ENCODE assay signal across 8 mouse cellular contexts in genomic region chr10:109765650-109766049, GRCm38 (mm10).
DNase-seq lines count a peak whose midpoint lies in the region; ATAC-seq and TF ChIP-seq lines count a peak whose summit lies in the region.

No protein-coding gene starts in this region.

- H3K27ac ChIP-seq in midbrain, postnatal 0 days (ENCODE audit: low read depth, low read length), result no peak overlapping the region

- H3K4me1 ChIP-seq in midbrain, postnatal 0 days (ENCODE audit: insufficient read depth, low read length), result no peaks in the 10 kb centered on the region

- no peaks in the 10 kb centered on the region for H3K9me3 ChIP-seq in midbrain, postnatal 0 days (ENCODE audit: low read length)

- no peak overlapping the region for H3K9ac ChIP-seq in midbrain, postnatal 0 days (replicated peaks; ENCODE audit: low read length, poor library complexity, severe bottlenecking)

- no peak for ATAC-seq in midbrain, postnatal 0 days (ENCODE audit: low FRiP score)
- ATAC-seq in megakaryocyte-erythroid progenitor cell, adult 5-6 weeks (replicated peaks; ENCODE audit: low FRiP score, low TSS enrichment, poor library complexity, severe bottlenecking), result no peak

- H3K4me3 ChIP-seq in midbrain, postnatal 0 days (ENCODE audit: low read depth, low read length), result no peak overlapping the region

- WGBS in midbrain, postnatal 0 days, result 10% methylated on average over 2 of the region's 2 CpGs

- H3K4me2 ChIP-seq in midbrain, postnatal 0 days (ENCODE audit: low read depth, low read length, poor library complexity, severe bottlenecking), result no peak overlapping the region

- no peaks in the 10 kb centered on the region; the same call in 1 of the 2 replicates for H3K36me3 ChIP-seq in midbrain, postnatal 0 days (ENCODE audit: insufficient read depth, low read length)

- peak; percentile 19 for DNase-seq in heart, adult 8-10 months (ENCODE audit: low spot score)
- no peak for DNase-seq in heart, adult 11 months
- DNase-seq in 416B (ENCODE audit: low read depth) (peak; percentile 68), adipocyte (ENCODE audit: low spot score) (peak; percentile 82)
- peak; percentile 34 for DNase-seq in embryo, embryonic 9.5 days (ENCODE audit: extremely low spot score)
- DNase-seq in layer of hippocampus, adult 9-11 months, result peak; percentile 65
- peak; percentile 79 for DNase-seq in midbrain, postnatal 0 days (ENCODE audit: low spot score)

- H3K27me3 ChIP-seq in midbrain, postnatal 0 days (ENCODE audit: insufficient read depth, low read length), result no peaks in the 10 kb centered on the region

- peak; percentile 80 for TF ChIP-seq CTCF in midbrain, postnatal 0 days (IDR thresholded peaks at IDR 0.05)
